Mouse (Mus musculus) hindbrain, embryonic 11.5 days (tissue): ENCODE data around the gene Pabpc4l. TPM values are rescaled to one million over a fixed set of nuclear protein-coding genes. Genes with fewer than 3 reads are reported as not detected.
"Not testable (repeated sequence)": the region's sequence is repeated elsewhere in the genome, so short reads cannot be mapped to it uniquely, and the experiment has no call there.

ENCODE experiments used
- ATAC-seq: fragments of 200-750 bp; cut with Nextera tagmentation; 2 replicates; pipeline ENCODE4 v1.8.0; 2017; ENCODE audit warnings: mild to moderate bottlenecking, moderate TSS enrichment, moderate library complexity; ENCODE audit not compliant: low FRiP score
- DNase-seq: peaks from one replicate; pipeline ENCODE4 v3.0.0-alpha.2; 2015; ENCODE audit warnings: low spot score
- H3K27ac ChIP-seq: fragments of 300-500 bp; sonication (generic); 2 replicates; pipeline ENCODE4 v1.5.1; 2014; ENCODE audit warnings: mild to moderate bottlenecking, low read depth, low read length
- H3K27me3 ChIP-seq: fragments of 300-500 bp; sonication (generic); 2 replicates; pipeline ENCODE4 v1.6.1; 2014; ENCODE audit warnings: mild to moderate bottlenecking, low read length, moderate library complexity, mixed read lengths; ENCODE audit not compliant: control insufficient read depth, insufficient read depth
- H3K36me3 ChIP-seq: fragments of 300-500 bp; sonication (generic); 2 replicates; pipeline ENCODE4 v1.6.1; 2014; ENCODE audit warnings: mild to moderate bottlenecking, low read length, moderate library complexity, mixed read lengths; ENCODE audit not compliant: control insufficient read depth, insufficient read depth
- H3K4me1 ChIP-seq: fragments of 300-500 bp; sonication (generic); replicated peaks from 2 replicates; pipeline ENCODE4 v1.6.1; 2014; ENCODE audit warnings: low read length, mixed read lengths; ENCODE audit not compliant: control insufficient read depth, insufficient read depth
- H3K4me2 ChIP-seq: fragments of 300-500 bp; sonication (generic); replicated peaks from 2 replicates; pipeline ENCODE4 v1.6.1; 2014; ENCODE audit warnings: mild to moderate bottlenecking, low read depth, low read length
- H3K4me3 ChIP-seq: fragments of 300-500 bp; sonication (generic); 2 replicates; pipeline ENCODE4 v1.5.1; 2014; ENCODE audit warnings: low read depth, low read length
- H3K9ac ChIP-seq: fragments of 300-500 bp; sonication (generic); 2 replicates; pipeline ENCODE4 v1.6.1; 2014; ENCODE audit warnings: low read depth, low read length
- H3K9me3 ChIP-seq: fragments of 300-500 bp; sonication (generic); 2 replicates; pipeline ENCODE4 v1.6.1; 2016; ENCODE audit warnings: low read length; ENCODE audit not compliant: control insufficient read depth
- WGBS: fragments of 180-500 bp; shearing (Covaris S2); extraction: QIAGEN DNeasy Blood & Tissue Kit; methylation state at CpG from one replicate; pipeline ENCODE4 v1.1.7; 2014; 5-methylcytosine and 5-hydroxymethylcytosine counted together
- polyA plus RNA-seq: library from polyadenylated mRNA; unstranded; fragments of >200 nt; fragmentation: Nextera tagmentation; extraction: Ambion mirVana; gene quantifications from 2 replicates; pipeline ENCODE4 v1.2.1, GENCODE M21; 2014

Gene Pabpc4l
- polyA plus RNA-seq = 8.8 and 10.8 TPM in 2 replicates

GRCm38 (mm10) chr3:46447481-46448265 is at the start of gene Pabpc4l:
TSS of gene Pabpc4l (minus strand) at chr3:46448219.
- no peaks in the 10 kb centered on the region for H3K4me1 ChIP-seq
- H3K9me3 ChIP-seq = no peaks in the 10 kb centered on the region
- WGBS = under 1% methylated on average over 33 of the region's 37 CpGs
- peak within 1 kb of the TSS; percentile 84 for H3K4me2 ChIP-seq
- ATAC-seq (peak; percentile 92), DNase-seq (peak; percentile 65)
- no peaks in the 10 kb centered on the region for H3K36me3 ChIP-seq
- H3K27me3 ChIP-seq = no peaks in the 10 kb centered on the region
- H3K9ac ChIP-seq = peak within 1 kb of the TSS; percentile 82
- peak within 1 kb of the TSS; percentile 58 for H3K4me3 ChIP-seq
- no peak within 1 kb of the TSS for H3K27ac ChIP-seq

GRCm38 (mm10) chr3:46490989-46491259 is 42.9 kb upstream of the Pabpc4l start:
- no peaks in the 10 kb centered on the region for H3K4me1 ChIP-seq
- ATAC-seq = no peak
- 81% methylated on average over 5 of the region's 5 CpGs for WGBS
- no peak overlapping the region for H3K4me3 ChIP-seq
- no peak overlapping the region for H3K27ac ChIP-seq
- no peak overlapping the region for H3K9ac ChIP-seq
- no peak overlapping the region for H3K4me2 ChIP-seq
- no peaks in the 10 kb centered on the region for H3K36me3 ChIP-seq
- H3K9me3 ChIP-seq = no peaks in the 10 kb centered on the region
- H3K27me3 ChIP-seq = no peaks in the 10 kb centered on the region
- DNase-seq = no peak

GRCm38 (mm10) chr3:46490132-46490988 is 42.3 kb upstream of the Pabpc4l start:
- Histone ChIP-seq H3K9ac (no peak overlapping the region), H3K27ac (no peak overlapping the region), H3K27me3 (no peaks in the 10 kb centered on the region), H3K9me3 (no peaks in the 10 kb centered on the region), H3K4me2 (no peak overlapping the region), H3K4me1 (no peaks in the 10 kb centered on the region), H3K4me3 (no peak overlapping the region), H3K36me3 (no peaks in the 10 kb centered on the region)
- ATAC-seq (no peak), DNase-seq (no peak)
- WGBS = 75% methylated on average over 15 of the region's 15 CpGs

- not testable (repeated sequence) for ATAC-seq, H3K4me2 ChIP-seq, H3K4me3 ChIP-seq, H3K27ac ChIP-seq, H3K9ac ChIP-seq, H3K4me1 ChIP-seq, H3K9me3 ChIP-seq, H3K36me3 ChIP-seq, H3K27me3 ChIP-seq, DNase-seq
- WGBS = 55% methylated on average over 1 of the region's 1 CpGs
These were observed 38.1 kb upstream of the Pabpc4l start for GRCm38 (mm10) chr3:46486091-46486490.

GRCm38 (mm10) chr3:46448266-46448532 is 180 bp upstream of the Pabpc4l start:
- Histone ChIP-seq H3K4me3 (peak overlapping the region; percentile 58), H3K4me1 (no peaks in the 10 kb centered on the region), H3K27ac (no peak overlapping the region), H3K27me3 (no peaks in the 10 kb centered on the region), H3K4me2 (peak overlapping the region; percentile 84), H3K36me3 (no peaks in the 10 kb centered on the region), H3K9ac (peak overlapping the region; percentile 82; the same call in 1 of the 2 replicates), H3K9me3 (no peaks in the 10 kb centered on the region)
- ATAC-seq (peak; percentile 22; the same call in 1 of the 2 replicates), DNase-seq (no peak)
- WGBS = 16% methylated on average over 5 of the region's 5 CpGs

- no peak for DNase-seq
- no peaks in the 10 kb centered on the region for H3K27me3 ChIP-seq
- ATAC-seq = no peak
- no peaks in the 10 kb centered on the region for H3K36me3 ChIP-seq
- no peak overlapping the region for H3K27ac ChIP-seq
- no peak overlapping the region for H3K4me3 ChIP-seq
- no peaks in the 10 kb centered on the region for H3K9me3 ChIP-seq
- no peak overlapping the region for H3K9ac ChIP-seq
- H3K4me1 ChIP-seq = no peaks in the 10 kb centered on the region
- H3K4me2 ChIP-seq = no peak overlapping the region
These were observed 16.6 kb downstream of the Pabpc4l start for GRCm38 (mm10) chr3:46431416-46431815.
